Mouse (Mus musculus) liver, adult 2 months (tissue): ENCODE measurements around the gene Nfkbia.

Experiments used
- CTCF ChIP-seq: fragments of 200-500 bp; IDR thresholded peaks from 2 replicates; pipeline ENCODE4 v1.5.1; 2011; ENCODE audit warnings: low read depth, low read length, control low read depth
- POLR2A ChIP-seq: fragments of 200-500 bp; IDR thresholded peaks from 2 replicates; pipeline ENCODE4 v1.6.1; 2011; ENCODE audit warnings: low read length, control low read depth; ENCODE audit not compliant: insufficient read depth; ENCODE audit errors: extremely low read depth

DNA sequence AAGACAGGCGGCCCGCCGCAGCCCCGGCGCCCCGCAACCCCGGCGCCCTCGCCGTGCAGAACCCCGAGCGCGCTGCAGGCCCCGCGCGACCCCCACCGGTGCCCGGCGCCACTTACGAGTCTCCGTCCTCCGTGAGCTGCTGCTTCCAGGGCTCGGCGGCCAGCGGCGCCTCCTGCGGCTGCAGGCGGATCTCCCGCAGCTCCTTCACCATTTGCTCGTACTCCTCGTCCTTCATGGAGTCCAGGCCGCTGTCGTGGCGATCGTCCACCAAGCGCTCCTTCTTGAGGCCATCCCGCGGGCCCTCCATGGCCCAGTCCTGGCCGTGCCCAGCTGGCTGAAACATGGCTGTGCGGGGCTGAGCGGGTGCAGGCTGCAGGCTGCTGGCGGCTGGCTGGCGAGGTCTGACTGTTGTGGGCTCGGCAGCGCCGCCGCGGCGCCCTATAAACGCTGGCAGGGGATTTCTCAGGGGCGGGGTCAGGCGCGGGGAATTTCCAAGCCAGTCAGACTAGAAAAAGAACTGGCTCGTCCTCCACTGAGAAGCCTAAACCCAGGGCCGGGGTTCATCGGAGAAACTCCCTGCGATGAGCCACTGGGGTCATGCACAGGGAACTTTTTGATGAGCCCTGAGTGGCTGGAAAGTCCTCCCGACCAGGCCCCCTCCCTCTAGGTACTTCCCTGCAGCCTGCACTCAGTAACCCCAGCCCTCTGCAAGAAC is at the start of gene Nfkbia:
- TF ChIP-seq CTCF: no peak
- peak; percentile 97 for TF ChIP-seq POLR2A
